Mouse (Mus musculus): Measurements from ENCODE around the gene Sparc. TPM values are rescaled to one million over a fixed set of nuclear protein-coding genes. Genes with fewer than 3 reads are reported as not detected.

Sparc gene
- total RNA-seq, 2 experiments from 2014 or later = 1,405 to 1,430 TPM

DNA sequence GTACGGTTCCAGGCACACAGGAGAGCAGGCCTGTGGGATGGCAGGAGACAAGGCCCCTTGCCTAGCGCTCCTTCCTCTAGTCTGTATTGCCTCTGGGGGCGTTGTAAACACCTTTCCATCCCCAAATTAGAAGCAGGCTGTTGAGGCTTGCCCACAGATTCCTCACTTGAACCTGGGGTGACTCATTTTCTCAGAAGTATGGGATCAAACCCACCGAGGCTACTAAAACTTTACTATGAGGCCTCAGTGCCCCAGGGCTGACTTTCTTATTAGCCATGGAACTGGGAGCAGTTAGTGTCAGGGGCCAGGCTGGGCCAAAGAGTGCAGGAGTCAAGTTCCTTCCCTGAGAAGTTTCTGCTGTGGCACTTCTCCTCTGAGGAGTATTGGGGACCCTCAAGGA is 57.7 kb downstream of the Sparc start:
- no peak for DNase-seq

DNA sequence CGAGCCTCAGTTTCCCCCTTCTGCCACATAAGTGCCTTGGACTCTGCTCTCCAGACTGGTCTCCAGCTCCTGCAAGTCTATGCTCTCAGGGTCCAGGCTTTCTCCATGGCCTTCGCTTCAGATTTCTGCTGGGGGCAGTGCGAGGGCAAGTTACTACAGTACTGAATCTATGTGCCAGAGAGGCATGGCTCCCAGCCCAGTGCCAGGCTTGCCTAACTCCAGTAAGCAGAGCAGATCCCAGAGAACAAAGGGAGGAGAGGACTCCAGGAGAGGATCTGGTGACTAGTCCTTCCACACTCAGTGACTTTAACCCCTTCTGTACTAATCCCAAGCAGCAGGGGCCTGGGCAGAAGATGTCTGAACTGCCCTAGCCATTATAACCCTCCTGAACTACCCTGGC is 58.3 kb downstream of the Sparc start:
- DNase-seq = no peak

DNA sequence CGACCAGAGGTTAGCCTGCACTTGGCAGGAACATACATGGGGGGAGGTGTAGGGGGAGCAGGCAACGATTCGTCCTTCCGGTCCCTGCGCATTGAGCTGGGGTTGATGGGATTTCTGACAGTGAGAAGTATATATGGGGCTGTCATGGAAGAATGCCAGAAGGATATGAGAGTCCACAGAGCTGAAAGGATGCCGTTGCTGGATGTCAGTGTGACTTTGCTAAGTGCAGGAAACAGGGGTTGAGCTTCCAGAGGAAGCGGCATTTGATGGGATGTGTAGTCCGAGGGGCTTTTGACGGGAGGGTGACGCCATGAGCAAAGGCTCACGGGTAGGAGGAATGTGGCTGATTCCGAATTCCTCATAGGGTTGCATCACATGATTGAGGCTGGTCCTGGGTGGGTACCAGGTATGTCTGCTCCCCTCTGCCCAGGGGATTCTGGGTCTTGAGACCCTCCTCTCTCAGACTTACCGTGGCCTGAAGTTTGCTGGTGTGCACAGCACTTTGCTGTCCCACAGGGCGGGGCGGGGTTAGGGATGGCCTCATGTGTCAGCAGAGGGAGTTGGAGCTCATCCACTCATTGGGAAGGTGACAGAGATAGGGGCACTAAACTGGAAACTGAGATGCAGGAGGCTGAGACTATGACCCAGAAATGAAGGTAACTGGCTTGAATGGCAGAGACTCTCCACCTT is 64.7 kb downstream of the Sparc start:
- DNase-seq = peak; percentile 20

- DNase-seq = no peak
These were observed 66.1 kb downstream of the Sparc start for GRCm38 (mm10) chr11:55356846-55357245.

Other genes starting within 250 kb of the Sparc start
- 1 to 10 TPM; 2.9 to 3.7 TPM for gene Slc36a2, start 238.1 kb downstream of the Sparc start, total RNA-seq (2021)
- gene Slc36a1, start 218.8 kb downstream of the Sparc start, total RNA-seq (2021) = 10 to 100 TPM; 11.6 to 12.0 TPM
- gene Fat2, start 86.6 kb downstream of the Sparc start, total RNA-seq (2021) = under 1 TPM; 0.05 to 0.07 TPM
- gene Atox1, start 38.1 kb upstream of the Sparc start, total RNA-seq (2021) = 100 to 1,000 TPM; 146 to 150 TPM
- 10 to 100 TPM; 62.6 to 62.9 TPM for gene G3bp1, start 46.5 kb upstream of the Sparc start, total RNA-seq (2021)
- not detected for gene Glra1, start 185.0 kb upstream of the Sparc start, total RNA-seq (2021)

All from heart, postnatal 4 days (tissue).